Mouse (Mus musculus) G1E-ER4 (cell line): Measurements from ENCODE around the gene Frmd8. TPM values are rescaled to one million over a fixed set of nuclear protein-coding genes. Genes with fewer than 3 reads are reported as not detected.

ENCODE experiments used
- GATA1 ChIP-seq: IDR thresholded peaks from one replicate; pipeline ENCODE4 v1.8.0; 2012; ENCODE audit warnings: low read length, inconsistent platforms
- polyA plus RNA-seq: library from polyadenylated mRNA; stranded (reverse); fragments of >175 nt; gene quantifications from 2 replicates; pipeline ENCODE4 v1.2.3, GENCODE M21; 2012

Frmd8 gene
- polyA plus RNA-seq, 1 experiment: 12.9 TPM

DNA sequence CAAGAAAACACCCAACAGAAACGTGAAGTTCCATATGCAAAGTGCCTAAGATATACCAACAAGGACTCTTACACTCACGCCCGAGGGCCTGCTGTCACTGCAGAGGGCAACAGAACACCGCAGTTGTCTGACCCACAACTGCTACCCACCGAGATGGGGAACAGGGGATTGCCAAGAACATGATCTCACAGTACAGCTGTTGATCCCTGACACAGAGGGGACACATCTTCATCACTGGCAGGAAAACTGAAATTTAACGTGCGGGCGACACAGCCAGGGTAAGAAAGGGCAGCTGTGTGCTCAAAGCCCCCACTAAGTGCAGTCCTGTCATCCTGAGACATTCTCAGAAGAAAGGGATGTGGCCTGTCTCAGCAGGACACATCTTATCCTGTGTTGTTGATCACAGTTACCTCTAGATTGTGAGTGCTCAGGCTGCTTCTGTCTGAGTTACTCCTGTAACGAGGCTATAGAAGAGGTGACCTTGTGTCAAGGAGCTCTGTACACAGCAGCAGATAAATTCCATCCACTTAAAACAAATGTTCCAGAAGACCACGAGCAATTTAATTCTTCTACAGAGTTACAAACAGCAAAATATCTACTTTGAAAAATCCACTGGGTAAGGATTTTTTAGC is 38.0 kb downstream of the Frmd8 start:
- no peak for TF ChIP-seq GATA1

DNA sequence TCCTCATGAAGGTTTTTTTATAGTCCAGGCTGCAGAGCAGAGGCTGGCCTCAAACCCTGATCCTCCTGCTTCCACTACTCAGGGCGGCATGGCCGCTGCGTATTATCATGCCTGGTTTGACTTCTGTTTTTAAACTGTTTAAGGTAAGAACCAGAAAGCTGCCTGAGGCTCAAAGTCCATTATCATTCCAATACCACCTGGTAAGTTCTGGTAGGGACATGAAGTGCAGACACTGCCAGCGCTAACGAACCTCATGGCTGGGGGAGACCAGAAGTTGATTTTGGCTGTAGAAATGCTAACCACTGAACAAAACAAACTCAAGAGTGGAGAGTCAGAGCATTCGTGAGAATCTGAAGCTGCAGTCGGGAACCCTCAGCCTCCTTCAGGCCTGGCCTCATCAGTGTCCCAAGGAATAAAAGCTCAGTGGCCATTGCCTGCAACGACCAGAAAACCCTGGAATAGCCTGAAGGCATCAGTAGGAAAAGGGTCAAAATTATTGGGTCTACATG is 39.1 kb downstream of the Frmd8 start:
- TF ChIP-seq GATA1: no peak

DNA sequence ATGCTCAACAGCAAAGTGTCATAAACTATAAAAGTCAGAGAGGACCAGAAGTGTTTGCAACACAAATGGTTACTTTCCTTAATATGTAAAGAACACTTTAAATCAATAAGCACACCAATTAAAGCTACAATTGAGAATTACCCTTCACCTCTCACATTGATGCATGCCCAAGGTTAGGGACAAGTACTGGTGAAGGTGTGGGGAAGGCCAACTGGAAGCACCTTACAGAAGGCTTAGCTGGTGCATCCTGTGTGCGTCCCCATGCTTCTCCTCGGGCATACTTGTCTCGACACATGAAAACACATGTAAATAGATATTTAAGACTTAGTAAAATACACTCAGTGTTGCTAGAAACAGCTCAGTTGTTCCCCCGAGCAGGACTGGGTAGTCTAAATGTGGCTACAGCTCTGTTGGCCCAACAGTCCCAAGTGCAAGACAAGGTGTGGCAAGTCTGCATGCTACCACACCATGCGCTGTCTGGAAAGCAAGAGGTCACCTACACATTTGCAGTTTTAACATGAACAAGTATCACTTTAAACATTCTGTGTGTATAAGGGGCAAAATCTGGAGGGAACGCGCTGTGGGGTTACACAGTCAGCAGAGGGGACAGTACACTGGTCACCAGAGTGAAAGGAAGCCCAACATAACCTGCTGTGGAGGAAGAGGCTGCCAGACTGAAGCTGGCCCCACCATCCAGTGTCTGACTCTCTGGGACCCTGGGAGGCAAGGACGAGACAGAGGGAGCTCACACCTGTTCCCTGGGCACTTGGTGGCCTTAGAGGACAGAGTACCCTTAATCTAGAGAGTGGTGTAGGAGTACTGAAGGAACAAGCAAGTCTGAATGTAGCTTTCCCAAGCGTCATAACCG is 39.8 kb downstream of the Frmd8 start:
- TF ChIP-seq GATA1: no peak

DNA sequence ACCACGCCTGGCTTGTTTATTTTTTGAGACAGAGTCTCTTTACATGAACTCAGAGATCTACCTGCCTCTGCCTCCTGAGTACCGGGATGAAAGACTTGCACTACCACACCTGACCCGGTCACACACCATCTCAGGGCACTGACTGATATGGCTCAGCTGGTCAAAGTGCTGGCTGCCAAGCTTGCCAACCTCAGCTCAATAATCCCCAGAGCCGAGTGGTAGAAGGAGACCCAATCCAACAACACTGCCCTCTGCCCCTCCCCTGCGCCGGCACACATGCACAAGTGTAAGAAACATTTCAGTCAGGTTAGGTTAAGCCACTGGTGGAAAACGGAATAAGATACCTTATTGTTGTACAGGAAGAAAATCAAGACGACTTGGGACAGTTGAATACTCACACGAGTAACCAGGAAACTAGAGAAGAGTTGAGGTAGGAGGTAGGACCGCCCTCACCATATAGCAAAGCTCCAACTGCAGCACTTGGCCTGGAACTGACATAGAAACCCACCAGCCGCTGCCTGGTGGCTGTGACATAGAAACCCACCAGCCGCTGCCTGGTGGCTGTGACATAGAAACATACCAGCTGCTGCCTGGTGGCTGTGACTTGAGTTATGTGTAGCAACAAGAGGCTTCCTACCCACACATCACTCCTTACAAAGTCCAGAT is 40.7 kb downstream of the Frmd8 start:
- no peak for TF ChIP-seq GATA1

DNA sequence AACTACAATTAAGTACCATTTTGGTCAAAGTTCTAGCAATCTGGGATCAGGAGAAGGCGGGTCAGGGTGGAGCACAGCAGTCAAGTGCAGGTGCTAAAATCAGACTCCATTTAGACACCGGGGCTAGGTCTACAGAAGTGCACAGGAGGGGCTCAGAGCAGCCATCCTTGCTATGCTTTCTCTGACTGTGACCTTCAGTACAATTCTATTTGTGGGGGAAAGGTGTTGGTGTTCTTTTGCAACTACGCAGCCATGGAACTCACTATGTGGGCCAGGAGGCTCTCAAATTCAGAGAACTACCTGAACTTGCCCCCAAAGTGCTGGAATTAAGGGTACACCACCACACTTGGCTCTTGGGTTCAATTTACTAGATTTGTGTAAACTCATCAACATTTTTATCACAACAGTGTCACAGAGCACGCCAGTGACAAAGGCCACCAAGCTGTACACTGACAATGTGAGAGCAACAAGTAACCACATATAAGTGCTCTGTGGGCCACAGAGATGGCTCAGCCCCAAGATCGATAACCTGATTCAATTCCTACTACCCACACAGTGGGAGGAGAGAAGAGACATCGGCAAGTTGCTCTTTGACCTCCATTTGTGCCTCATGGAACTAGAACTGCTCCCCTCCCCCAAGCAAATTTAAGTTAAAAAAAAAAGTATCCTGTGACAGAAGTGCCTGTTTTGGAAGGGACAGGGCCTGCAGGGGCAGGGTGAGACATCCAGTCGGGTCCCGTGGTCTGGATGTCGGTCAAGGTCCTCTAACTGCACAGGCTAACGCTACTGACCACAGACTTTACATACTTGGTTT is 41.6 kb downstream of the Frmd8 start:
- TF ChIP-seq GATA1: no peak

DNA sequence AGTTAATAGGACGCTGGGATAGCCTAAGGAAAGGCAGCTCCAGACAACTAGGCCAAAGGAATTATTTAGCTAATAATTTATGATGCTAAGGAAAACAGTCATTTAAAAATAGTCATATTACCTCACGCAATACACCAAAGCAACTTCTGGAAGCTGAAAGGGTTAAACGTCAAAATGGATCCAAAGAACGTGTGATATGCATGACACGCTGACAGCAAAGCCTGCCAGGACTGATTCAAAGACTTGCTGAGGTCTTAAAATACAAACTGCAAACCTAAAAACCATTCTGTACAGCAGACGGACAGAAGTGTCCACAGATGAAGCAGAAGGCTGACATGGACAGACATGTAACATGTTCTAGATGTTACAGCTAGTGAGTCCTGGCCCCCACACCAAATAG is 42.7 kb downstream of the Frmd8 start:
- TF ChIP-seq GATA1: no peak

DNA sequence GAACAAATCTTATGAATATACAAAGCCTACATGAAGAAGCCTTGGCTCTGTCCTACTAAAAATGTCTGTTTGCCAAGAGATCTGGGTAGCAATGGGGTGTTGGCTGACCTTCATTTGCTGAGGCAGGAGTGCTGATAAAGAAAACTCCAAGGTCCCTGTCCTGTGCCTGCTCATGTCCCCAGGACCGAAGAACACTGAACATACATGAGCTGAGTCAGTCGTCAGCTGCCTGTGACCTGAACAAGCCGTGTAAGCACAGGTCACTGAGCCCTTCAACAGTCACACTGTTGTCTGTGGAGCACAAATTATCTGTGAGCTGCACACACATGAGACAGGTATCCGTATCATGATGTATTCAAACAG is 43.1 kb downstream of the Frmd8 start:
- no peak for TF ChIP-seq GATA1

DNA sequence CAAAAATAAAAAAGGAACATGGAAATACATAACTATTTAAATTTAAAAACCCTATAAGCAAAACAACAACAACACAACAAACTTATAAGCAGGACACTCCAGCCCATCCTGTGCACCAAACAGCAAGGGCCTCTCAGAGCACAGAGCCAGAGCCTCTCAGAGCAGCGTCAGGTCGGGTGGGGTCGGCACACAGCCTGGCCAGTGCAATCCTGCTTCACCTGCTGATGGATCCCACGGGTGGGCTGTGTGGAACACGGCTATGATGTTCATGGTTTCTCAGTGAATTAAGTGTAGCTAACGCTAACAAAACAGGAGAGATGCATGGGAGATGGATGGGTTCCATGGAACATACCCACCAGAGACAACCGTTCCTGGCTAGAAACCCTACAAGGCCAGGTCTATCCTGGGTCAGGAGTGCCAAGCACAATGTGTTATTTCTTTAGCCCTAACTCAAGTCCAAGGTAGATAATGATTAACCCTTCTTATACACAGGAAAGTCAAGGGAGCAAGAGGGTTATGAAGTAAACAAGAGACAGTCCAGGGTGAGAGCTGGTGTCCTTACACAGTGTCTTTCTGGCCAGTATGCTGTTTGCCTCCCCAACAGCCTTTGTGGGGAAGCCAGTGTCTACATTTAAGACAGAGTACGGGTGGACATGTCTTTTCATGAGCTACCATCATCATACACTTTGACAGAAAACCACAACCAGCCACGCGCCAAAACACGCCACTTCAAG is 43.7 kb downstream of the Frmd8 start:
- TF ChIP-seq GATA1: no peak

DNA sequence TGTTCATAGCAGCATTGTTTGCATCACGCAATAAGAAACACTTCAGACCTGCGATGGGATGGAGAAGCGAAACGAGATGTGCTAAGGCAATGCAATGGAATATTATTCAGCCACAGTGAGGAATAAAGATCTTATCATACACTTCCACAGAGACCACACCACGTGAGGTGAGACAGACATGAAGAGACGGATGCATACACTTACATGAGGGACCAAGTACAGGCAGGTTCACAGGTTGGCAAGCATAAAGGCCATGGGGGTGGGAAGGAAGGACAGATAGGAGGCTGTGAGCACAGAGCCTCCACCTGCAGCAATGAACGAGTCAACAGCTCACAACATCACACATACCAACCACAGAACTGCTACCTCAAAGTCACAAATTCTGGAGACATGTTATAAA is 44.3 kb downstream of the Frmd8 start:
- TF ChIP-seq GATA1: no peak

DNA sequence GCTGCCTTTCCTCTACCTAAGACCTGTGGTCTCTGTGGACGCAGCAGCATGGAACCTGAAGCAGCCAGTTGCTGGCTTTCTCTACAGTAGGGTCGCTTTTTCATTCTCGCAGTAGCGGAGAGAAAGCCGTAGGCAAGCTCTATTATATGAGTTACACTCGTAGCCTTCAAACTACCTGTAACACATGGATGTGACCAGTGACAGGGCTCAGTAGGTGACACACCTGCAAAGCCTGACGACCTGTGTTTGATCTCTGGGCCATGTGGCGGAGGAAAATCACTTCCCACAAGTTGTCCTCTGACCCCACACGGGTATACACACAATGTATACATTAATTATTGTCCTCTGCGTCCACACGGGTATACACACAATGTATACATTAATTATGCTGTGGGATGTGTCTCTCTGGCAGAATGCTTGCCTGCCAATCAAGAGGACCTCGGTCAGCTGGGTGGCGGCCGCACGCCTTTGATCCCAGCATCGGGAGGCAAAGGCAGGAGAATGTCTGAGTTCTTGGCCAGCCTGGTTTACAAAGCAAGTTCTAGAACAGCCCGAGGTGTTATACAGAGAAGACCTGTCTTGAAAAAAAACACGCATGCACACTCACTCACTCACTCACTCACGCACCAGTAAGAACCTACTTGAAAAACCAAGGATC is 45.0 kb downstream of the Frmd8 start:
- TF ChIP-seq GATA1: no peak

DNA sequence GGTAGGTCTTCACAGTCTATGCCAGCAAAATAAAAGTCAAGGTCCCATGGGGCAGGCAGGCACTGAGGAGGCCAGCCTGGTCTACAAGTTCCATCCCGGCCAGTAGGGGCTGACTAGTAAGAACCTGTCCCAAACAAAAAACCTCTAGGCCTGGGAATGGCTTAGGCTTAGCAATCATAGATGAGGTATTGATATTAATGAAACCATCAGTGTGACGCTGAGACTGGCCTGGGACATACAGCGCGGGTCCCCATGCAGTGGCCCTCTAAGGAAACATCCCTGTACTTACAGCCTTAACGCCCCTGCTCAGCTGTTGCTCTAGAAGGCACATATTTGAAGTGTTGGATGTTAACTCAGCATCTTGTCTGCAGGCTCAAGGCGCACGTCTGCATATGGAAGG is 46.2 kb downstream of the Frmd8 start:
- TF ChIP-seq GATA1: no peak

DNA sequence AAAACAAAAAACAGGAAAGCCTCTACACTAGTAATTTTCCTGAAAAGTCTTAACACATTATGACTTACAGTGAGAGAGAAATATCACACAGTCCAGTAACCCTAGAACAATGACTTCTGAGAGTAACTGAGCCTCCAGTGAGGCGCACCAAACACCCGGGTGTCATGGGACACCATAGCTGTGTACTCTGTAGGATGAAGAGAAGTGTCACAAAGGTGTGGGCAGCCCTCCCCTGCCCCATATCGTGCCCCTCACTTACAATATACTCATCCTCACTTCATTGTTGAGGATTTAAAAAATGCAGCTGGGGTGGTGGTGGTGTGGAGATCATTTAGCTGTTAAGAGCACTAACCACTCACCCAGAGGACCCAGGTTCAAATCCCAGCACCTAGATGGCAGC is 46.9 kb downstream of the Frmd8 start:
- no peak for TF ChIP-seq GATA1

DNA sequence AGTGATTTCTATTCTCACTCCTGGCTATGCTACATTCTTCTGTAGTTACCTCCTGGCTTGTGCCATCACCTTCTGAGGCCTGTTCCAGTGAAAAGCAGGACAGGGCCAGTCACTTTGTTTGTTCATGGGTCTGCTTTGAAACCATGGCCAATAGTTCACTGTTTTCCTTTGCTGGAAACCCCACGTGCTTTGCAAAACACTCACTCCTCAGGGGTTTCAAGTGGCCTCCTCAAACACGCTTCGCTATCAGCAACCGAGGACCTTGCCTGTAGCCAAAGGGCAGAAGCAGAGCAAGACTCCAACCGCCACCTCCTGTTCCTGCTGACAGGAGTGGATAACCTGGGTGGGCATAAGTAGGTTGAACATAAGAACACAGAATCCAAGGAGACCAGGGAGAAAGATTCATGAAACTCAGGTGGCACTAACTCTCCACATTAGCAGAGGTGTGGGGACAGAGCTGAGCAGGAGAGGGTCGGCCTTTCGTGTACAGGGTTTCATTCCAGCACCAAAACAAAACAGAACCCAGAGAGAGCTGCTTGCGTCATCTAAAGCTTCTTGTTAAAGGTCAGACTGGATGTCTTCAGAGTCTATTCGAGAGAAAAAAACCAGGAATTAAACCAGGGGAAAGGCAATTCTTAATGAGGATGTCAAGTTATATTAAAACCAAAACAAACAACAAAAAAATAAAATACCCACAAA is 47.5 kb downstream of the Frmd8 start:
- no peak for TF ChIP-seq GATA1

DNA sequence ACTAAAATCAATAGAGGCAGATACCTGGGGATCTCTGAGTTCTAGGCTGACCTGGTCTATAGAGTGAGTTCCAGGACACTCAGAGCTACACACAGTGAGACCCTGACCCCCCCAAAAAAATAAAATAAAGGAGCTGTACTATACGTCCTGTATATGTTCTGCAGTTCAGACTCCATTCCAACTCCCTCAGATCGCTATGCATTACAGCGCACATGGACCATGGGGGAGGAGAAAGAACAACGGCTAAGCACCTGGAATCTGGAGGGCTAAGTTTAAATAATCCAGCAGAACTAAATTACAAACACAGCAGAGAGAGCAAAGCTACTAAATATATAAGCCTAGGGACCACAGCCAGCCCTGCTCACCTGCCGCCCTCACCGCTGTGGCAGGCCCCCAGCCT is 48.0 kb downstream of the Frmd8 start:
- TF ChIP-seq GATA1: no peak
